Mouse (Mus musculus) embryonic fibroblast, embryonic 13.5 days (primary cell): ENCODE results near the gene Terb2. TPM values are rescaled to one million over a fixed set of nuclear protein-coding genes. Genes with fewer than 3 reads are reported as not detected.

ENCODE experiments used
- H3K27ac ChIP-seq: 2 replicates; pipeline ENCODE4 v1.5.1; 2012; ENCODE audit warnings: low read length, control low read depth, inconsistent platforms; ENCODE audit not compliant: insufficient read depth
- H3K4me1 ChIP-seq: 2 replicates; pipeline ENCODE4 v1.6.1; 2011; ENCODE audit warnings: low read length; ENCODE audit not compliant: control insufficient read depth, insufficient read depth
- H3K4me3 ChIP-seq: 2 replicates; pipeline ENCODE4 v1.5.1; 2011; ENCODE audit warnings: mild to moderate bottlenecking, control low read depth, low read length; ENCODE audit not compliant: insufficient read depth
- CTCF ChIP-seq: IDR thresholded peaks from 2 replicates; pipeline ENCODE4 v1.5.1; 2011; ENCODE audit warnings: mild to moderate bottlenecking, control low read depth, low read length, moderate library complexity, borderline replicate concordance; ENCODE audit not compliant: insufficient read depth
- POLR2A ChIP-seq: IDR thresholded peaks from 2 replicates; pipeline ENCODE4 v1.6.1; 2011; ENCODE audit warnings: low read depth, mild to moderate bottlenecking, control low read depth, low read length, moderate library complexity
- polyA plus RNA-seq: library from polyadenylated mRNA; stranded (reverse); fragments of >200 nt; gene quantifications from 2 replicates; pipeline ENCODE4 v1.2.4, GENCODE M21; 2011; ENCODE audit warnings: low read depth; ENCODE audit not compliant: missing spikeins, insufficient read length

Gene Terb2
- polyA plus RNA-seq, 1 experiment, result not detected

GRCm38 (mm10) chr2:122160680-122161079 lies 25.4 kb upstream of the Terb2 start, which contains the start of gene Trim69:
Trim69 (plus strand) TSS chr2:122160700.
- H3K27ac ChIP-seq, result peak within 1 kb of the TSS; percentile 92
- TF ChIP-seq POLR2A (no peak), CTCF (peak; percentile 55; the same call in 1 of the 2 replicates)
- H3K4me1 ChIP-seq, result peaks cover 16% of the 10 kb centered on the region
- no peak within 1 kb of the TSS for H3K4me3 ChIP-seq

DNA sequence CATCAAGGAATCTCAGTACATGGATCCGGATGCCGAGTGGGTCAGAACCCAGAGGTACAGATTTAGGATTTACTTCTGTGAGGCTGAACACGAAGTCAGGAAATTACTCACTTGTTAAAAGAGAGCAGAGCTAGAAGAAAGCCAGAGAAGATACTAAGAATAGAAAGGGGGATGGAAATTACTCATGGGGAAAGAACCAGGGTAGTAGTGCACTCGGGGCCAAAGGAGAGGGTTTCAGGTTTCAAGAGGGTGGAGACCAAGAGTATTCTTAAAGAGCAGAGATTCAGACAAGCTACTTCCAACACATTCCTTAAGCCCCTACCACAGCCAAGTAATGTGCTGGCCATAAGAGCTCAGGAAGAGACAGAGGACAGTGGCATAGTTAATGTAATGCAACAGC lies 24.5 kb upstream of the Terb2 start:
- Histone ChIP-seq H3K4me1 (peaks cover 16% of the 10 kb centered on the region), H3K4me3 (no peak overlapping the region), H3K27ac (peak overlapping the region; percentile 94)
- TF ChIP-seq POLR2A (no peak), CTCF (no peak)

DNA sequence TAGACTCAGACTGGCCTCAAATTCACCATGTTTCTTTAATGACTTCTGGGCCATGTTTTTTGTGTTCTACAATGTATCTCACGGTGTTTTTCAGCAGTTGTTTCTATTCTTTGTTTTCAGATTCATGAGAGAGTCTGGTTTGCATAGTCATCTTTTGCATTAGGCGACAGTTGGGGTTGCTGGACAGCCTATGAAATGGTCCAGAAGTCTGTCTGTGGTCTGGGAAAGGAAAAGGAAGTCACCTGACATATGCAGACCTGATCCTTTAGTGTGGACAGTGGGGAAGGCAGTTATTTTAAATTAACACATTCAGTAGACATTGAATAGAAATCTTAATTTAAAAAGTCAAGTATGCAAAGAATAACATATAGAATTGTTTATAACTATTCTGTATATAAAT lies 23.5 kb upstream of the Terb2 start:
- Histone ChIP-seq H3K27ac (peak overlapping the region; percentile 94; the same call in 1 of the 2 replicates), H3K4me1 (peaks cover 16% of the 10 kb centered on the region), H3K4me3 (no peak overlapping the region)
- TF ChIP-seq CTCF, result no peak
- TF ChIP-seq POLR2A, result no peak

- Histone ChIP-seq H3K27ac (peak overlapping the region; percentile 59), H3K4me1 (peaks cover 16% of the 10 kb centered on the region), H3K4me3 (no peak overlapping the region)
- TF ChIP-seq POLR2A (no peak), CTCF (no peak)
Observed at GRCm38 (mm10) chr2:122163430-122164195, 22.5 kb upstream of the Terb2 start.

GRCm38 (mm10) chr2:122164293-122164692 lies 21.8 kb upstream of the Terb2 start:
- H3K4me1 ChIP-seq, result peaks cover 12% of the 10 kb centered on the region
- no peak for TF ChIP-seq CTCF
- TF ChIP-seq POLR2A, result no peak
- H3K27ac ChIP-seq, result peak overlapping the region; percentile 59
- no peak overlapping the region for H3K4me3 ChIP-seq

DNA sequence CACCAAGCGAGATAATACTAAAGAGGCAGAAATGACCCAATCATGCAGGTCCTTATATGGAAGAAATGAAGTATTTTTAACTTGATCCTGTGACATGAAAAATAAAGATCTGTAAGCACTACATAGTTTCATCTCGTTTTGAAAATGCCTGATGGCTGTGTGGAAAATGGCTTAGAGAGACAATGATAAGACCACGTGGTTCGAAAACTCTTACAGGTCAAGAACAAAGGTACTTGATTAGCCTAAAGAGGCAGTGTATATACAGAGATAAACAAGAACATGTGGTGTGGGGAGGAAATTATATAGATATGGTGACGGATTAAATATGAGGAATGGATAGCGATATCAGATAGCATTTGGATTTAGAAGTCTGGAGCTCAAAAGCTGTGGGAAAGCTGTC lies 14.8 kb upstream of the Terb2 start:
- Histone ChIP-seq H3K4me1 (no peaks in the 10 kb centered on the region), H3K4me3 (no peak overlapping the region), H3K27ac (no peak overlapping the region)
- TF ChIP-seq CTCF (no peak), POLR2A (no peak)

- H3K27ac ChIP-seq, result no peak overlapping the region
- H3K4me3 ChIP-seq, result no peak overlapping the region
- H3K4me1 ChIP-seq, result no peaks in the 10 kb centered on the region
- TF ChIP-seq CTCF (no peak), POLR2A (no peak)
Observed at GRCm38 (mm10) chr2:122172188-122172587, 13.9 kb upstream of the Terb2 start.

DNA sequence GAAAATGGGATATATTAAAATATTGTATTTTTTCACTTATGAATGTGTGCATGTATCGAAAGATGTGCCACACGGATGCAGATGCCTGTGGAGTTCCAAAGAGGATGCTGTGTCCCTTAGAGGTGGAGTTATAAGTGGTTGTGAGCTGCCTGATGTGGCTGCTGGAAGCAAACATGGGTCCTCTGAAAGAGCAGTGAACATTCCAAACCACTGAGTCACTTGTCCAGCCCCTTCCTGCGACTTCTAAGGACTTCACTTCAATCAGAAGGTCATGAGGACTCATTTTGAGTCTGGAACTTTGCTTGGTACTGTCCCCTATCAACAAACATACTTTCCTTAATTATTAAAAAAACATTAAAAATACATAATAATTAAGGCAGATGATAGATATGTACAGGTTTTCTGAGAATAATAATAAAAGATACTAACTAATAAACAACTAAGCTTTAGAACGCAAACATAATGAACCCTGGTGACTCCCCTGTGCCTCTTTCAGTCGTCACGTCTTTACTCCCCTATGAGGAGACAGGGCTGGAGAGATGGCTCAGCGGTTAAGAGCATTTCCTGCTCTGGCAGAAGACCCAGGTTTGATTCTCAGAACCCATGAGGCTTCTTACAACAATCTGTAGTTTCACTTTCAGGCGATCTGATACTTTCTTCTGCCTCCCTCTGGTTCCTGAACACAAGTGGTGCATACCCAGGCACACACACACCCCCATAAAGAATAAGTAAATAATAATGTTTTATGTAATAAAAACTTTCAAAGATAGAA lies 5.8 kb upstream of the Terb2 start:
- no peaks in the 10 kb centered on the region for H3K4me1 ChIP-seq
- no peak overlapping the region for H3K4me3 ChIP-seq
- TF ChIP-seq POLR2A (no peak), CTCF (no peak)

DNA sequence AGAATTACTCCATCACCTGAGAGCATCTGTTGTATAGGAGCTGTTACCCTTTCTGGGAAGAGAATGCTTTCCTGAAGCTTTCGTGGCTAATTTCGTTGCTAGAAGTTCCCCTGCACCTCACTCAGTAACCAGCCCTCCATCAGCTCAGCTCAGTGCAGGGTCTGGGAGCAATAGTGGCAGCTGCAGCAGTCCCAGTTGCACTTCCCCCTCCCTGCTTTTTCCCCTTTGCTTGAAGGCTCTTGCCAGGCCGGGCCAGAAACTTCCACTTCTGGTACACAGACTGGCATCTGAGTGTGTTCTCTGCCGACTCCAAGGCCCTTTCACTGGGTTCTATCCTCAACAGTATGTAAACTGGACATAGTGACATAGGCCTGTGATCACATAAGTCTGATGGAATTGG lies 986 bp upstream of the Terb2 start:
- Histone ChIP-seq H3K27ac (no peak overlapping the region), H3K4me3 (no peak overlapping the region), H3K4me1 (no peaks in the 10 kb centered on the region)
- TF ChIP-seq CTCF, result no peak
- no peak for TF ChIP-seq POLR2A

More for the DNA sequence above, 5.8 kb upstream of the Terb2 start:
- H3K27ac ChIP-seq, result no peak overlapping the region

- no peak overlapping the region for H3K4me3 ChIP-seq
- H3K27ac ChIP-seq, result no peak overlapping the region
- no peaks in the 10 kb centered on the region for H3K4me1 ChIP-seq
- no peak for TF ChIP-seq POLR2A
- no peak for TF ChIP-seq CTCF
Observed at GRCm38 (mm10) chr2:122186751-122187150, 679 bp downstream of the Terb2 start.
